Mouse (Mus musculus) urinary bladder, postnatal 14 days (tissue): ENCODE results near the gene Kif7.
A peak's percentile ranks its signal among the peaks of the same experiment; 100 is the strongest.

ENCODE experiments used
- DNase-seq: peaks from one replicate; pipeline ENCODE4 v3.0.0; 2021; ENCODE audit warnings: low spot score

The Kif7 gene

GRCm38 (mm10) chr7:79721386-79721977 lies 6.0 kb upstream of the Kif7 start:
- DNase-seq, result peak; percentile 46

GRCm38 (mm10) chr7:79710831-79711230 lies 4.7 kb downstream of the Kif7 start:
- DNase-seq, result no peak

- DNase-seq, result no peak
Measured at GRCm38 (mm10) chr7:79710130-79710607, 5.4 kb downstream of the Kif7 start.

GRCm38 (mm10) chr7:79705210-79705609 lies 10.3 kb downstream of the Kif7 start:
- DNase-seq, result no peak

GRCm38 (mm10) chr7:79702755-79703154 lies 12.8 kb downstream of the Kif7 start:
- DNase-seq, result no peak

GRCm38 (mm10) chr7:79696495-79696894 lies 19.0 kb downstream of the Kif7 start:
- no peak for DNase-seq

GRCm38 (mm10) chr7:79680231-79680630 lies 35.3 kb downstream of the Kif7 start:
- DNase-seq, result no peak

- DNase-seq, result no peak
Measured at GRCm38 (mm10) chr7:79679186-79679585, 36.3 kb downstream of the Kif7 start.

GRCm38 (mm10) chr7:79670900-79671604 lies 44.5 kb downstream of the Kif7 start:
- DNase-seq, result no peak

- no peak for DNase-seq
Measured at GRCm38 (mm10) chr7:79666690-79667089, 48.8 kb downstream of the Kif7 start.

GRCm38 (mm10) chr7:79661253-79661890 lies 54.1 kb downstream of the Kif7 start:
- no peak for DNase-seq

- no peak for DNase-seq
Measured at GRCm38 (mm10) chr7:79660291-79661150, 55.0 kb downstream of the Kif7 start.

- DNase-seq, result peak; percentile 98
Measured at GRCm38 (mm10) chr7:79659578-79660290, 55.8 kb downstream of the Kif7 start, which contains the start of gene Ticrr. Ticrr (plus strand) TSS chr7:79660196.

GRCm38 (mm10) chr7:79654586-79654985 lies 60.9 kb downstream of the Kif7 start:
- DNase-seq, result no peak

- DNase-seq, result no peak
Measured at GRCm38 (mm10) chr7:79654185-79654584, 61.3 kb downstream of the Kif7 start.

- peak; percentile 51 for DNase-seq
Measured at GRCm38 (mm10) chr7:79649005-79649404, 66.5 kb downstream of the Kif7 start.
